Mouse (Mus musculus) liver, embryonic 12.5 days (tissue): ENCODE measurements at regions not wholly inside any gene's neighbourhood (a gene's known extent, or its start where the extent isn't known, plus 50 kb on each side); places are given as distances from the start of the nearest gene placed in this dataset.

ENCODE experiments used
- ATAC-seq: fragments of 200-750 bp; cut with Nextera tagmentation; 2 replicates; pipeline ENCODE4 v1.8.0; 2017; ENCODE audit warnings: moderate number of reproducible peaks, mild to moderate bottlenecking, moderate library complexity
- H3K27ac ChIP-seq: fragments of 300-500 bp; sonication (generic); 2 replicates; pipeline ENCODE4 v1.5.1; 2016; ENCODE audit warnings: mild to moderate bottlenecking
- H3K27me3 ChIP-seq: fragments of 300-500 bp; sonication (generic); replicated peaks from 2 replicates; pipeline ENCODE4 v1.6.1; 2016; ENCODE audit warnings: mild to moderate bottlenecking, moderate library complexity
- H3K36me3 ChIP-seq: fragments of 300-500 bp; sonication (generic); 2 replicates; pipeline ENCODE4 v1.6.1; 2016; ENCODE audit warnings: mild to moderate bottlenecking, moderate library complexity
- H3K4me1 ChIP-seq: fragments of 300-500 bp; sonication (generic); 2 replicates; pipeline ENCODE4 v1.6.1; 2016
- H3K4me2 ChIP-seq: fragments of 300-500 bp; sonication (generic); 2 replicates; pipeline ENCODE4 v1.6.1; 2016; ENCODE audit warnings: mild to moderate bottlenecking, moderate library complexity
- H3K4me3 ChIP-seq: fragments of 300-500 bp; sonication (generic); 2 replicates; pipeline ENCODE4 v1.5.1; 2016; ENCODE audit warnings: mild to moderate bottlenecking, moderate library complexity
- H3K9ac ChIP-seq: fragments of 300-500 bp; sonication (generic); 2 replicates; pipeline ENCODE4 v1.6.1; 2016; ENCODE audit warnings: mild to moderate bottlenecking, moderate library complexity
- H3K9me3 ChIP-seq: fragments of 300-500 bp; sonication (generic); replicated peaks from 2 replicates; pipeline ENCODE4 v1.6.1; 2016; ENCODE audit warnings: mild to moderate bottlenecking, moderate library complexity
- WGBS: fragments of 180-500 bp; shearing (Covaris S2); methylation state at CpG from one replicate; pipeline ENCODE4 v1.1.7; 2016; ENCODE audit not compliant: insufficient replicate concordance; 5-methylcytosine and 5-hydroxymethylcytosine counted together

GRCm38 (mm10) chr2:93135324-93135723 lies 52.0 kb upstream of the Trp53i11 start:
- Histone ChIP-seq H3K9ac (no peak overlapping the region), H3K9me3 (no peaks in the 10 kb centered on the region), H3K27me3 (no peaks in the 10 kb centered on the region), H3K36me3 (no peaks in the 10 kb centered on the region), H3K4me1 (no peaks in the 10 kb centered on the region), H3K4me2 (no peak overlapping the region), H3K27ac (no peak overlapping the region), H3K4me3 (no peak overlapping the region)
- ATAC-seq = no peak
- 30% methylated on average over 7 of the region's 7 CpGs for whole genome bisulfite sequencing

GRCm38 (mm10) chr2:93133301-93133971 lies 53.9 kb upstream of the Trp53i11 start:
- no peaks in the 10 kb centered on the region for H3K4me1 ChIP-seq
- H3K4me2 ChIP-seq = no peak overlapping the region
- H3K4me3 ChIP-seq = no peak overlapping the region
- no peaks in the 10 kb centered on the region for H3K36me3 ChIP-seq
- H3K9me3 ChIP-seq = no peaks in the 10 kb centered on the region
- 64% methylated on average over 10 of the region's 10 CpGs for WGBS
- no peak for ATAC-seq
- no peaks in the 10 kb centered on the region for H3K27me3 ChIP-seq
- no peak overlapping the region for H3K9ac ChIP-seq
- no peak overlapping the region for H3K27ac ChIP-seq

- ATAC-seq = no peak
- H3K4me1 ChIP-seq = no peaks in the 10 kb centered on the region
- no peaks in the 10 kb centered on the region for H3K36me3 ChIP-seq
- WGBS = 66% methylated on average over 9 of the region's 9 CpGs
- no peaks in the 10 kb centered on the region for H3K27me3 ChIP-seq
- no peak overlapping the region for H3K4me3 ChIP-seq
- no peak overlapping the region for H3K4me2 ChIP-seq
- H3K9ac ChIP-seq = no peak overlapping the region
- H3K27ac ChIP-seq = no peak overlapping the region
- H3K9me3 ChIP-seq = no peaks in the 10 kb centered on the region
Measured at GRCm38 (mm10) chr2:93131825-93132623, 55.3 kb upstream of the Trp53i11 start.

GRCm38 (mm10) chr2:93131236-93131635 lies 56.1 kb upstream of the Trp53i11 start:
- no peaks in the 10 kb centered on the region for H3K4me1 ChIP-seq
- H3K27me3 ChIP-seq = no peaks in the 10 kb centered on the region; the same call in 1 of the 2 replicates
- H3K36me3 ChIP-seq = no peaks in the 10 kb centered on the region
- ATAC-seq = no peak
- WGBS = 52% methylated on average over 9 of the region's 9 CpGs
- no peaks in the 10 kb centered on the region for H3K9me3 ChIP-seq
- H3K9ac ChIP-seq = no peak overlapping the region
- no peak overlapping the region for H3K27ac ChIP-seq
- H3K4me3 ChIP-seq = no peak overlapping the region
- H3K4me2 ChIP-seq = no peak overlapping the region

- 51% methylated on average over 4 of the region's 4 CpGs for WGBS
- no peak for ATAC-seq
- no peak overlapping the region for H3K4me3 ChIP-seq
Measured at GRCm38 (mm10) chr2:93129176-93129575, 58.2 kb upstream of the Trp53i11 start.

GRCm38 (mm10) chr2:93126595-93127165 lies 60.7 kb upstream of the Trp53i11 start:
- Histone ChIP-seq H3K9ac (no peak overlapping the region), H3K4me1 (no peaks in the 10 kb centered on the region), H3K36me3 (no peaks in the 10 kb centered on the region), H3K9me3 (no peaks in the 10 kb centered on the region), H3K4me2 (no peak overlapping the region), H3K27ac (no peak overlapping the region), H3K27me3 (no peaks in the 10 kb centered on the region; the same call in 1 of the 2 replicates), H3K4me3 (no peak overlapping the region)
- no peak for ATAC-seq
- WGBS = 44% methylated on average over 7 of the region's 7 CpGs

More at GRCm38 (mm10) chr2:93129176-93129575, 58.2 kb upstream of the Trp53i11 start:
- no peaks in the 10 kb centered on the region for H3K36me3 ChIP-seq
- no peak overlapping the region for H3K9ac ChIP-seq
- no peaks in the 10 kb centered on the region for H3K9me3 ChIP-seq
- no peaks in the 10 kb centered on the region for H3K4me1 ChIP-seq
- no peak overlapping the region for H3K4me2 ChIP-seq
- H3K27ac ChIP-seq = no peak overlapping the region
- H3K27me3 ChIP-seq = no peaks in the 10 kb centered on the region; the same call in 1 of the 2 replicates

GRCm38 (mm10) chr2:93126112-93126511 lies 61.2 kb upstream of the Trp53i11 start:
- no peak overlapping the region for H3K9ac ChIP-seq
- no peak overlapping the region for H3K27ac ChIP-seq
- ATAC-seq = no peak
- H3K27me3 ChIP-seq = no peaks in the 10 kb centered on the region; the same call in 1 of the 2 replicates
- no peak overlapping the region for H3K4me3 ChIP-seq
- no peaks in the 10 kb centered on the region for H3K9me3 ChIP-seq
- H3K36me3 ChIP-seq = no peaks in the 10 kb centered on the region
- H3K4me2 ChIP-seq = no peak overlapping the region
- no peaks in the 10 kb centered on the region for H3K4me1 ChIP-seq
- 48% methylated on average over 7 of the region's 7 CpGs for WGBS

GRCm38 (mm10) chr2:93124866-93125467 lies 62.4 kb upstream of the Trp53i11 start:
- no peak overlapping the region for H3K9ac ChIP-seq
- no peak overlapping the region for H3K4me2 ChIP-seq
- no peak overlapping the region for H3K4me3 ChIP-seq
- WGBS = 64% methylated on average over 7 of the region's 7 CpGs
- no peaks in the 10 kb centered on the region for H3K9me3 ChIP-seq
- no peak overlapping the region for H3K27ac ChIP-seq
- H3K36me3 ChIP-seq = no peaks in the 10 kb centered on the region
- ATAC-seq = no peak
- no peaks in the 10 kb centered on the region for H3K4me1 ChIP-seq
- H3K27me3 ChIP-seq = no peaks in the 10 kb centered on the region; the same call in 1 of the 2 replicates

GRCm38 (mm10) chr2:93123829-93124228 lies 63.5 kb upstream of the Trp53i11 start:
- no peaks in the 10 kb centered on the region; the same call in 1 of the 2 replicates for H3K27me3 ChIP-seq
- no peak for ATAC-seq
- no peak overlapping the region for H3K9ac ChIP-seq
- H3K4me3 ChIP-seq = no peak overlapping the region
- no peak overlapping the region for H3K4me2 ChIP-seq
- no peaks in the 10 kb centered on the region for H3K4me1 ChIP-seq
- WGBS = 71% methylated on average over 11 of the region's 11 CpGs
- no peaks in the 10 kb centered on the region for H3K36me3 ChIP-seq
- H3K27ac ChIP-seq = no peak overlapping the region
- no peaks in the 10 kb centered on the region for H3K9me3 ChIP-seq

GRCm38 (mm10) chr2:93120386-93120785 lies 67.0 kb upstream of the Trp53i11 start:
- Histone ChIP-seq H3K4me1 (peaks cover 7% of the 10 kb centered on the region; the same call in 1 of the 2 replicates), H3K36me3 (no peaks in the 10 kb centered on the region), H3K9me3 (no peaks in the 10 kb centered on the region), H3K4me2 (no peak overlapping the region), H3K9ac (no peak overlapping the region), H3K4me3 (no peak overlapping the region), H3K27me3 (0 out of 2 replicates have a peak, but pooled peaks cover 4% of the 10 kb centered on the region), H3K27ac (no peak overlapping the region)
- no peak for ATAC-seq
- 62% methylated on average over 13 of the region's 13 CpGs for WGBS

- Histone ChIP-seq H3K4me2 (no peak overlapping the region), H3K9me3 (no peaks in the 10 kb centered on the region), H3K4me3 (no peak overlapping the region), H3K27ac (no peak overlapping the region), H3K36me3 (no peaks in the 10 kb centered on the region), H3K27me3 (peaks cover 5% of the 10 kb centered on the region; the same call in 1 of the 2 replicates), H3K4me1 (peaks cover 7% of the 10 kb centered on the region; the same call in 1 of the 2 replicates), H3K9ac (no peak overlapping the region)
- ATAC-seq = no peak
- WGBS = 70% methylated on average over 8 of the region's 8 CpGs
Measured at GRCm38 (mm10) chr2:93119001-93119400, 68.3 kb upstream of the Trp53i11 start.

- Histone ChIP-seq H3K36me3 (no peaks in the 10 kb centered on the region), H3K9me3 (no peaks in the 10 kb centered on the region), H3K9ac (no peak overlapping the region), H3K4me2 (no peak overlapping the region), H3K4me3 (no peak overlapping the region), H3K4me1 (peaks cover 21% of the 10 kb centered on the region), H3K27me3 (peaks cover 21% of the 10 kb centered on the region), H3K27ac (no peak overlapping the region)
- 45% methylated on average over 3 of the region's 3 CpGs for WGBS
- ATAC-seq = no peak
Measured at GRCm38 (mm10) chr2:93115303-93115702, 69.3 kb upstream of the Prdm11 start.
